Mouse (Mus musculus) CH12.LX (cell line): Measurements from ENCODE around the gene Gm11084. TPM values are rescaled to one million over a fixed set of nuclear protein-coding genes. Genes with fewer than 3 reads are reported as not detected.

Experiments
- DNase-seq: peaks from one replicate; pipeline ENCODE4 v3.0.0-alpha.2; 2013; ENCODE audit errors: extremely low read depth
- H3K27ac ChIP-seq: 2 replicates; pipeline ENCODE4 v1.5.1; 2012; ENCODE audit warnings: low read depth, mild to moderate bottlenecking, control low read depth, moderate library complexity; ENCODE audit not compliant: insufficient read depth
- H3K27me3 ChIP-seq: replicated peaks from 2 replicates; pipeline ENCODE3; 2012; ENCODE audit warnings: inconsistent platforms
- H3K36me3 ChIP-seq, 2 experiments: replicated peaks in 1 of 2; 2 replicates each; pipeline versions ENCODE3 to v1.6.1; 2012; ENCODE audit warnings: inconsistent platforms in 1 of 2, low read length in 1 of 2, mild to moderate bottlenecking in 1 of 2, mixed read lengths in 1 of 2, moderate library complexity in 1 of 2; ENCODE audit not compliant: control insufficient read depth in 1 of 2, insufficient read depth in 1 of 2
- H3K4me1 ChIP-seq, 2 experiments: 2 replicates each; pipeline ENCODE4 v1.6.1; 2012; ENCODE audit warnings: inconsistent platforms in 1 of 2, moderate library complexity in 1 of 2; ENCODE audit not compliant: insufficient read depth in 2 of 2, control insufficient read depth in 1 of 2
- H3K4me2 ChIP-seq: 2 replicates; pipeline ENCODE4 v1.6.1; 2012; ENCODE audit warnings: low read depth, mild to moderate bottlenecking, control low read depth; ENCODE audit not compliant: poor library complexity, insufficient read depth, severe bottlenecking
- H3K4me3 ChIP-seq, 3 experiments: fragments of 150-350 bp in 1 of 3; sonication (generic) in 1 of 3; replicated peaks in 1 of 3; 2 replicates each; pipeline versions ENCODE3 to v1.5.1; 2011 to 2012; ENCODE audit warnings: low read depth in 2 of 3, low read length in 2 of 3, mild to moderate bottlenecking in 2 of 3, moderate library complexity in 2 of 3, control low read depth in 1 of 3, improper control_type of control experiment in 1 of 3, inconsistent platforms in 1 of 3, mixed read lengths in 1 of 3; ENCODE audit not compliant: poor library complexity in 1 of 3
- H3K79me2 ChIP-seq: replicated peaks from 2 replicates; pipeline ENCODE4 v1.6.1; 2012; ENCODE audit warnings: mild to moderate bottlenecking, moderate library complexity; ENCODE audit not compliant: control insufficient read depth, poor library complexity, insufficient read depth, severe bottlenecking; ENCODE audit errors: extremely low read depth
- H3K9ac ChIP-seq: 2 replicates; pipeline ENCODE4 v1.6.1; 2012; ENCODE audit warnings: low read depth, mild to moderate bottlenecking, control low read depth, moderate library complexity; ENCODE audit not compliant: insufficient read depth
- H3K9me3 ChIP-seq: replicated peaks from 2 replicates; pipeline ENCODE3; 2012; ENCODE audit warnings: low read length, inconsistent platforms, mixed read lengths
- CHD1 ChIP-seq: IDR thresholded peaks from 2 replicates; pipeline ENCODE4 v1.6.1; 2012; ENCODE audit warnings: low read depth, low read length, improper control_type of control experiment, inconsistent platforms
- CHD2 ChIP-seq: IDR thresholded peaks from 2 replicates; pipeline ENCODE4 v1.6.1; 2011; ENCODE audit warnings: low read length, improper control_type of control experiment
- CTCF ChIP-seq, 2 experiments: IDR thresholded peaks in 1 of 2; conservative IDR thresholded peaks in 1 of 2; 2 replicates each; pipeline ENCODE4 v1.5.1; 2011 to 2012; ENCODE audit warnings: low read depth in 2 of 2, low read length in 2 of 2, improper control_type of control experiment in 1 of 2, inconsistent platforms in 1 of 2, mild to moderate bottlenecking in 1 of 2, moderate library complexity in 1 of 2
- ETS1 ChIP-seq: conservative IDR thresholded peaks from 2 replicates; pipeline ENCODE4 v1.6.1; 2012; ENCODE audit warnings: low read depth, mild to moderate bottlenecking, inconsistent platforms, low read length, improper control_type of control experiment, moderate library complexity
- GABPA ChIP-seq: IDR thresholded peaks from 2 replicates; pipeline ENCODE4 v1.6.1; 2012; ENCODE audit warnings: low read depth, low read length, improper control_type of control experiment, inconsistent platforms; ENCODE audit not compliant: insufficient replicate concordance
- HCFC1 ChIP-seq: IDR thresholded peaks from 2 replicates; pipeline ENCODE4 v1.6.1; 2012; ENCODE audit warnings: low read depth, mild to moderate bottlenecking, inconsistent platforms, low read length, improper control_type of control experiment
- MAX ChIP-seq: IDR thresholded peaks from 2 replicates; pipeline ENCODE4 v1.6.1; 2011; ENCODE audit warnings: low read length, improper control_type of control experiment
- MXI1 ChIP-seq: IDR thresholded peaks from 2 replicates; pipeline ENCODE4 v1.6.1; 2011; ENCODE audit warnings: mild to moderate bottlenecking, low read depth, low read length, improper control_type of control experiment
- MYC ChIP-seq: IDR thresholded peaks from 2 replicates; pipeline ENCODE4 v1.6.1; 2011; ENCODE audit warnings: low read depth, mild to moderate bottlenecking, improper control_type of control experiment, low read length
- NELFE ChIP-seq: IDR thresholded peaks from 2 replicates; pipeline ENCODE4 v1.6.1; 2011; ENCODE audit warnings: low read depth, low read length, improper control_type of control experiment
- POLR2A ChIP-seq: IDR thresholded peaks from 2 replicates; pipeline ENCODE4 v1.6.1; 2011; ENCODE audit warnings: low read depth, mild to moderate bottlenecking, improper control_type of control experiment, low read length
- SIN3A ChIP-seq: IDR thresholded peaks from 2 replicates; pipeline ENCODE4 v1.6.1; 2012; ENCODE audit warnings: low read length, improper control_type of control experiment, inconsistent platforms
- SMC3 ChIP-seq: IDR thresholded peaks from 2 replicates; pipeline ENCODE4 v1.6.1; 2011; ENCODE audit warnings: low read depth, low read length, improper control_type of control experiment
- TCF12 ChIP-seq: IDR thresholded peaks from 2 replicates; pipeline ENCODE4 v1.6.1; 2014; ENCODE audit warnings: low read depth, mild to moderate bottlenecking, inconsistent platforms, low read length, improper control_type of control experiment
- UBTF ChIP-seq: IDR thresholded peaks from 2 replicates; pipeline ENCODE4 v1.6.1; 2012; ENCODE audit warnings: low read depth, mild to moderate bottlenecking, inconsistent platforms, low read length, improper control_type of control experiment, moderate library complexity
- USF2 ChIP-seq: conservative IDR thresholded peaks from 2 replicates; pipeline ENCODE4 v1.6.1; 2011; ENCODE audit warnings: low read depth, low read length, improper control_type of control experiment
- ZNF384 ChIP-seq: IDR thresholded peaks from 2 replicates; pipeline ENCODE4 v1.6.1; 2012; ENCODE audit warnings: low read depth, low read length, improper control_type of control experiment, inconsistent platforms
- dilution Hi-C: fragments of 300-500 bp; cut with MboI; formaldehyde crosslinking; loops from 2 replicates; pipeline ENCODE4 v1.14.3; 2020; ENCODE audit warnings: low sequenced_read_pairs; ENCODE audit not compliant: extremely low pct_unique_long_range_greater_than_20kb, extremely low pct_ligation_motif_present
- in situ Hi-C: fragments of 300-500 bp; cut with MboI; formaldehyde crosslinking; loops from 3 replicates; pipeline ENCODE4 v1.14.3; 2019; ENCODE audit warnings: low sequenced_read_pairs, low pct_ligation_motif_present, low pct_unique_long_range_greater_than_20kb, mixed read lengths
- polyA plus RNA-seq: library from polyadenylated mRNA; unstranded; fragments of >175 nt; gene quantifications from 2 replicates; pipeline ENCODE4 v1.2.1, GENCODE M21; 2012; ENCODE audit warnings: low read depth; ENCODE audit not compliant: insufficient read length
- total RNA-seq, 2 experiments: library from RNA; depleted of rRNA; stranded (reverse); fragments of 300-350 nt in 1 of 2; fragments of >200 nt in 1 of 2; gene quantifications; 2 replicates each; pipeline ENCODE4 v1.2.3; 2012 to 2014

Gene Gm11084
- total and polyA plus RNA-seq, 3 experiments = not detected

GRCm38 (mm10) chr2:73002451-73002850 lies 15.9 kb upstream of the Gm11084 start (continued):
- TF ChIP-seq CHD1 = no peak; the same call in 1 of the 2 replicates

GRCm38 (mm10) chr2:73001994-73002393 lies 15.5 kb upstream of the Gm11084 start:
- no peak overlapping the region for H3K4me3 ChIP-seq
- H3K4me1 ChIP-seq = peaks cover 11 to 49% of the 10 kb centered on the region in 2 experiments
- H3K36me3 ChIP-seq = no peaks in the 10 kb centered on the region
- dilution Hi-C loops (no loop called here), in situ Hi-C loops (no loop called here)
- H3K9ac ChIP-seq = no peak overlapping the region
- H3K27me3 ChIP-seq = no peaks in the 10 kb centered on the region
- no peak overlapping the region for H3K4me2 ChIP-seq
- no peaks in the 10 kb centered on the region for H3K79me2 ChIP-seq
- no peak for TF ChIP-seq TCF12
- 0 out of 2 replicates have a peak, but pooled peaks have one; percentile 0 for TF ChIP-seq MAX
- H3K27ac ChIP-seq = peak overlapping the region; percentile 59
- DNase-seq = no peak
- H3K9me3 ChIP-seq = peaks cover 2% of the 10 kb centered on the region

- no peaks in the 10 kb centered on the region for H3K27me3 ChIP-seq
- TF ChIP-seq NELFE (no peak), MYC (no peak), GABPA (no peak), SMC3 (no peak), POLR2A (no peak), UBTF (no peak), MXI1 (no peak), HCFC1 (no peak), SIN3A (no peak), CHD2 (no peak), USF2 (no peak), ETS1 (no peak), ZNF384 (no peak), MAX (no peak), CTCF (conservative IDR thresholded peaks at IDR 0.05 in 1 of 2, IDR thresholded peaks at IDR 0.05 in 1 of 2; ENCODE audit: low read depth in 2 of 2, low read length in 2 of 2) (no peak)
- TF ChIP-seq, all 38 proteins: peak for 0
- Histone ChIP-seq H3K4me2 (no peak overlapping the region), H3K27ac (no peak overlapping the region), H3K9ac (no peak overlapping the region), H3K4me1 (peaks cover 9 to 57% of the 10 kb centered on the region in 2 experiments), H3K4me3 (no peak overlapping the region), H3K79me2 (no peaks in the 10 kb centered on the region), H3K36me3 (no peaks in the 10 kb centered on the region), H3K9me3 (peaks cover 2% of the 10 kb centered on the region)
- dilution Hi-C loops = no loop called here
- in situ Hi-C loops = no loop called here
- no peak for DNase-seq
These were observed 13.7 kb upstream of the Gm11084 start for GRCm38 (mm10) chr2:73000194-73000593.
